Mouse (Mus musculus): ENCODE data around the gene Sdk2.

- TF ChIP-seq CTCF (IDR thresholded peaks at IDR 0.05) (no peak), EP300 (IDR thresholded peaks at IDR 0.05) (no peak)
Measured at GRCm38 (mm10) chr11:114093175-114093574, 26.3 kb upstream of the Sdk2 start.
